Mouse (Mus musculus): Measurements from ENCODE around the gene Trim39. TPM values are rescaled to one million over a fixed set of nuclear protein-coding genes. Genes with fewer than 3 reads are reported as not detected.
"Not testable (repeated sequence)": the region's sequence is repeated elsewhere in the genome, so short reads cannot be mapped to it uniquely, and the experiment has no call there.

Gene Trim39
- 22.5 and 24.2 TPM in 2 replicates for polyA plus RNA-seq (2016; fragmentation: Nextera tagmentation; extraction: Ambion mirVana)

GRCm38 (mm10) chr17:36271586-36272256 lies at the start of gene Trim39:
TSS of gene Trim39 (minus strand) at chr17:36272247.
- peaks cover 59% of the 10 kb centered on the region for H3K36me3 ChIP-seq (replicated peaks)
- 1% methylated on average over 43 of the region's 43 CpGs for WGBS

GRCm38 (mm10) chr17:36315689-36316253 lies 43.7 kb upstream of the Trim39 start:
- Histone ChIP-seq H3K4me3 (peak overlapping the region; percentile 65), H3K4me1 (peaks cover 7% of the 10 kb centered on the region), H3K36me3 (replicated peaks) (no peaks in the 10 kb centered on the region), H3K9me3 (no peaks in the 10 kb centered on the region), H3K27ac (replicated peaks) (peak overlapping the region; percentile 75; the same call in 1 of the 2 replicates), H3K27me3 (replicated peaks; ENCODE audit: low read depth, poor library complexity, severe bottlenecking) (no peaks in the 10 kb centered on the region; the same call in 1 of the 2 replicates)
- no peak for DNase-seq (ENCODE audit: low spot score)
- 24% methylated on average over 5 of the region's 5 CpGs for WGBS

More at GRCm38 (mm10) chr17:36271586-36272256, at the start of gene Trim39:
- DNase-seq (ENCODE audit: low spot score) = peak; percentile 85
- Histone ChIP-seq H3K9me3 (no peaks in the 10 kb centered on the region), H3K27me3 (replicated peaks; ENCODE audit: low read depth, poor library complexity, severe bottlenecking) (no peaks in the 10 kb centered on the region), H3K4me3 (peak within 1 kb of the TSS; percentile 96), H3K4me1 (peaks cover 27% of the 10 kb centered on the region), H3K27ac (replicated peaks) (peak within 1 kb of the TSS; percentile 99)

- Histone ChIP-seq H3K9me3 (no peaks in the 10 kb centered on the region), H3K4me3 (peak overlapping the region; percentile 65), H3K4me1 (peaks cover 7% of the 10 kb centered on the region), H3K27me3 (replicated peaks; ENCODE audit: low read depth, poor library complexity, severe bottlenecking) (no peaks in the 10 kb centered on the region; the same call in 1 of the 2 replicates), H3K27ac (replicated peaks) (peak overlapping the region; percentile 75), H3K36me3 (replicated peaks) (no peaks in the 10 kb centered on the region)
- WGBS = 0% methylated on average over 19 of the region's 19 CpGs
- DNase-seq (ENCODE audit: low spot score) = peak; percentile 52
Measured at GRCm38 (mm10) chr17:36315041-36315688, 43.1 kb upstream of the Trim39 start.

- peak; percentile 19 for DNase-seq (ENCODE audit: low spot score)
- Histone ChIP-seq H3K4me1 (peaks cover 7% of the 10 kb centered on the region), H3K27me3 (replicated peaks; ENCODE audit: low read depth, poor library complexity, severe bottlenecking) (no peaks in the 10 kb centered on the region; the same call in 1 of the 2 replicates), H3K27ac (replicated peaks) (no peak overlapping the region), H3K4me3 (peak overlapping the region; percentile 65), H3K36me3 (replicated peaks) (no peaks in the 10 kb centered on the region), H3K9me3 (no peaks in the 10 kb centered on the region)
- WGBS = under 1% methylated on average over 9 of the region's 9 CpGs
Measured at GRCm38 (mm10) chr17:36314511-36314910, 42.5 kb upstream of the Trim39 start.

GRCm38 (mm10) chr17:36309293-36309692 lies 37.2 kb upstream of the Trim39 start:
- no peak overlapping the region for H3K4me3 ChIP-seq
- H3K9me3 ChIP-seq = no peaks in the 10 kb centered on the region
- 32% methylated on average over 1 of the region's 1 CpGs for WGBS
- no peaks in the 10 kb centered on the region for H3K27me3 ChIP-seq (replicated peaks; ENCODE audit: low read depth, poor library complexity, severe bottlenecking)
- no peak overlapping the region for H3K27ac ChIP-seq (replicated peaks)
- H3K4me1 ChIP-seq = no peaks in the 10 kb centered on the region
- DNase-seq (ENCODE audit: low spot score) = no peak
- no peaks in the 10 kb centered on the region for H3K36me3 ChIP-seq (replicated peaks)

- not testable (repeated sequence) for H3K4me1 ChIP-seq; H3K27me3 ChIP-seq (replicated peaks; ENCODE audit: low read depth, poor library complexity, severe bottlenecking); H3K9me3 ChIP-seq; H3K4me3 ChIP-seq; H3K27ac ChIP-seq (replicated peaks); H3K36me3 ChIP-seq (replicated peaks)
- 0% methylated on average over 3 of the region's 3 CpGs for WGBS
- peak; percentile 67 for DNase-seq (ENCODE audit: low spot score)
Measured at GRCm38 (mm10) chr17:36308855-36309254, 36.8 kb upstream of the Trim39 start.

- H3K36me3 ChIP-seq (replicated peaks) = peaks cover 19% of the 10 kb centered on the region
- H3K27ac ChIP-seq (replicated peaks) = no peak within 1 kb of the TSS
- H3K4me3 ChIP-seq = no peak within 1 kb of the TSS
- H3K27me3 ChIP-seq (replicated peaks; ENCODE audit: low read depth, poor library complexity, severe bottlenecking) = no peaks in the 10 kb centered on the region
- H3K9me3 ChIP-seq = peaks cover 10% of the 10 kb centered on the region; the same call in 1 of the 2 replicates
- H3K4me1 ChIP-seq = no peaks in the 10 kb centered on the region
- DNase-seq (ENCODE audit: low spot score) = no peak
- WGBS = 91% methylated on average over 2 of the region's 2 CpGs
Measured at GRCm38 (mm10) chr17:36286390-36286789, 14.3 kb upstream of the Trim39 start, which contains the start of gene H2-M10.2. TSS of gene H2-M10.2 (minus strand) at chr17:36286490.

- Histone ChIP-seq H3K36me3 (replicated peaks) (peaks cover 61% of the 10 kb centered on the region), H3K4me3 (no peak overlapping the region), H3K9me3 (peaks cover 12% of the 10 kb centered on the region; the same call in 1 of the 2 replicates), H3K27ac (replicated peaks) (no peak overlapping the region), H3K4me1 (no peaks in the 10 kb centered on the region), H3K27me3 (replicated peaks; ENCODE audit: low read depth, poor library complexity, severe bottlenecking) (no peaks in the 10 kb centered on the region)
- 88% methylated on average over 4 of the region's 4 CpGs for WGBS
- DNase-seq (ENCODE audit: low spot score) = no peak
Measured at GRCm38 (mm10) chr17:36281521-36282245, 9.6 kb upstream of the Trim39 start.

- 95% methylated on average over 4 of the region's 4 CpGs for WGBS
- no peaks in the 10 kb centered on the region for H3K27me3 ChIP-seq (replicated peaks; ENCODE audit: low read depth, poor library complexity, severe bottlenecking)
- H3K36me3 ChIP-seq (replicated peaks) = peaks cover 63% of the 10 kb centered on the region
Measured at GRCm38 (mm10) chr17:36274776-36275175, 2.7 kb upstream of the Trim39 start.

GRCm38 (mm10) chr17:36273796-36274195 lies 1.7 kb upstream of the Trim39 start:
- H3K9me3 ChIP-seq = no peaks in the 10 kb centered on the region
- no peaks in the 10 kb centered on the region for H3K27me3 ChIP-seq (replicated peaks; ENCODE audit: low read depth, poor library complexity, severe bottlenecking)
- no peak overlapping the region for H3K27ac ChIP-seq (replicated peaks)
- H3K4me3 ChIP-seq = no peak overlapping the region; the same call in 1 of the 2 replicates
- H3K36me3 ChIP-seq (replicated peaks) = peaks cover 56% of the 10 kb centered on the region
- WGBS = 93% methylated on average over 4 of the region's 4 CpGs
- peaks cover 27% of the 10 kb centered on the region for H3K4me1 ChIP-seq
- no peak for DNase-seq (ENCODE audit: low spot score)

More at GRCm38 (mm10) chr17:36274776-36275175, 2.7 kb upstream of the Trim39 start:
- Histone ChIP-seq H3K27ac (replicated peaks) (no peak overlapping the region), H3K4me3 (no peak overlapping the region), H3K9me3 (no peaks in the 10 kb centered on the region), H3K4me1 (peaks cover 27% of the 10 kb centered on the region)
- no peak for DNase-seq (ENCODE audit: low spot score)

GRCm38 (mm10) chr17:36272643-36273366 lies 758 bp upstream of the Trim39 start:
- WGBS = 88% methylated on average over 9 of the region's 9 CpGs
- peak overlapping the region; percentile 96 for H3K4me3 ChIP-seq
- peaks cover 56% of the 10 kb centered on the region for H3K36me3 ChIP-seq (replicated peaks)
- peaks cover 27% of the 10 kb centered on the region for H3K4me1 ChIP-seq
- H3K9me3 ChIP-seq = no peaks in the 10 kb centered on the region
- DNase-seq (ENCODE audit: low spot score) = no peak
- H3K27ac ChIP-seq (replicated peaks) = no peak overlapping the region
- H3K27me3 ChIP-seq (replicated peaks; ENCODE audit: low read depth, poor library complexity, severe bottlenecking) = no peaks in the 10 kb centered on the region

Data from embryonic facial prominence, embryonic 10.5 days (tissue).